Mouse (Mus musculus) MEL (cell line): ENCODE data around the gene Tsc22d3. TPM values are rescaled to one million over a fixed set of nuclear protein-coding genes. Genes with fewer than 3 reads are reported as not detected.
A peak's percentile ranks its signal among the peaks of the same experiment; 100 is the strongest.

Experiments used
- DNase-seq: peaks from one replicate; pipeline ENCODE4 v3.0.0; 2011; ENCODE audit warnings: low read depth, low spot score
- H3K27ac ChIP-seq: 2 replicates; pipeline ENCODE4 v1.5.1; 2012; ENCODE audit warnings: low read depth, mild to moderate bottlenecking, control low read depth, low read length, moderate library complexity; ENCODE audit not compliant: control insufficient read depth
- H3K27me3 ChIP-seq, 2 experiments: fragments of 150-350 bp in 1 of 2; sonication (generic) in 1 of 2; 2 replicates each; pipeline ENCODE4 v1.6.1; 2012; ENCODE audit warnings: low read length in 2 of 2, mild to moderate bottlenecking in 2 of 2, improper control_type of control experiment in 1 of 2, moderate library complexity in 1 of 2; ENCODE audit not compliant: insufficient read depth in 2 of 2, control insufficient read depth in 1 of 2
- H3K36me3 ChIP-seq, 2 experiments: 2 replicates each; pipeline ENCODE4 v1.6.1; 2012 to 2014; ENCODE audit warnings: low read length in 2 of 2, improper control_type of control experiment in 1 of 2, inconsistent platforms in 1 of 2, mild to moderate bottlenecking in 1 of 2; ENCODE audit not compliant: insufficient read depth in 2 of 2, control insufficient read depth in 1 of 2
- H3K4me1 ChIP-seq, 2 experiments: fragments of 150-350 bp in 1 of 2; sonication (generic) in 1 of 2; 2 replicates each; pipeline ENCODE4 v1.6.1; 2012; ENCODE audit warnings: low read length in 2 of 2, improper control_type of control experiment in 1 of 2, mild to moderate bottlenecking in 1 of 2; ENCODE audit not compliant: insufficient read depth in 2 of 2, control insufficient read depth in 1 of 2
- H3K4me3 ChIP-seq, 2 experiments: fragments of 150-350 bp in 1 of 2; sonication (generic) in 1 of 2; 2 replicates each; pipeline ENCODE4 v1.5.1; 2012; ENCODE audit warnings: low read depth in 2 of 2, low read length in 2 of 2, mild to moderate bottlenecking in 2 of 2, moderate library complexity in 2 of 2, control low read depth in 1 of 2, improper control_type of control experiment in 1 of 2; ENCODE audit not compliant: control insufficient read depth in 1 of 2, insufficient read depth in 1 of 2
- H3K79me2 ChIP-seq: 2 replicates; pipeline ENCODE4 v1.6.1; 2012; ENCODE audit warnings: mild to moderate bottlenecking, low read length, moderate library complexity; ENCODE audit not compliant: control insufficient read depth, poor library complexity, insufficient read depth
- H3K9ac ChIP-seq: 2 replicates; pipeline ENCODE4 v1.6.1; 2012; ENCODE audit warnings: low read depth, mild to moderate bottlenecking, control low read depth, low read length, moderate library complexity; ENCODE audit not compliant: control insufficient read depth, poor library complexity, severe bottlenecking
- H3K9me3 ChIP-seq: fragments of 150-350 bp; sonication (generic); replicated peaks from 2 replicates; pipeline ENCODE4 v1.6.1; 2012; ENCODE audit warnings: mild to moderate bottlenecking, low read length, improper control_type of control experiment, moderate library complexity; ENCODE audit not compliant: insufficient read depth
- CHD1 ChIP-seq: IDR thresholded peaks from 2 replicates; pipeline ENCODE4 v1.6.1; 2012; ENCODE audit warnings: low read depth, mild to moderate bottlenecking, inconsistent platforms, low read length, improper control_type of control experiment
- CTCF ChIP-seq, 3 experiments: IDR thresholded peaks in 2 of 3; conservative IDR thresholded peaks in 1 of 3; 2 replicates each; pipeline ENCODE4 v1.5.1; 2011 to 2012; ENCODE audit warnings: low read length in 3 of 3, low read depth in 2 of 3, mild to moderate bottlenecking in 2 of 3, improper control_type of control experiment in 1 of 3, inconsistent platforms in 1 of 3, mixed read lengths in 1 of 3, moderate library complexity in 1 of 3; ENCODE audit not compliant: control insufficient read depth in 1 of 3, insufficient read depth in 1 of 3, poor library complexity in 1 of 3, severe bottlenecking in 1 of 3
- E2F4 ChIP-seq: IDR thresholded peaks from 2 replicates; pipeline ENCODE4 v1.6.1; 2011; ENCODE audit warnings: low read depth, low read length, improper control_type of control experiment, borderline replicate concordance
- ELF1 ChIP-seq: IDR thresholded peaks from 2 replicates; pipeline ENCODE4 v1.6.1; 2014; ENCODE audit warnings: low read depth, mild to moderate bottlenecking, inconsistent platforms, low read length, improper control_type of control experiment, moderate library complexity
- EP300 ChIP-seq, 2 experiments: IDR thresholded peaks; 2 replicates each; pipeline ENCODE4 v1.6.1; 2011; ENCODE audit warnings: improper control_type of control experiment in 2 of 2, low read length in 2 of 2, low read depth in 1 of 2, mild to moderate bottlenecking in 1 of 2
- ETS1 ChIP-seq: IDR thresholded peaks from 2 replicates; pipeline ENCODE4 v1.6.1; 2012; ENCODE audit warnings: low read depth, mild to moderate bottlenecking, inconsistent platforms, low read length, improper control_type of control experiment, moderate library complexity
- GABPA ChIP-seq: IDR thresholded peaks from 2 replicates; pipeline ENCODE4 v1.6.1; 2012; ENCODE audit warnings: low read depth, mild to moderate bottlenecking, inconsistent platforms, low read length, improper control_type of control experiment, moderate library complexity
- GATA1 ChIP-seq: IDR thresholded peaks from 2 replicates; pipeline ENCODE4 v1.6.1; 2011; ENCODE audit warnings: low read depth, low read length, improper control_type of control experiment
- HCFC1 ChIP-seq: IDR thresholded peaks from 2 replicates; pipeline ENCODE4 v1.6.1; 2012; ENCODE audit warnings: low read depth, mild to moderate bottlenecking, inconsistent platforms, low read length, improper control_type of control experiment, moderate library complexity
- MAX ChIP-seq: IDR thresholded peaks from 2 replicates; pipeline ENCODE4 v1.6.1; 2011; ENCODE audit warnings: low read length, improper control_type of control experiment
- MEF2A ChIP-seq: IDR thresholded peaks from 2 replicates; pipeline ENCODE4 v1.6.1; 2014; ENCODE audit warnings: low read depth, mild to moderate bottlenecking, inconsistent platforms, low read length, improper control_type of control experiment; ENCODE audit not compliant: poor library complexity, insufficient replicate concordance, severe bottlenecking; ENCODE audit errors: extremely low read depth
- MXI1 ChIP-seq: IDR thresholded peaks from 2 replicates; pipeline ENCODE4 v1.6.1; 2011; ENCODE audit warnings: mild to moderate bottlenecking, low read depth, low read length, improper control_type of control experiment
- MYB ChIP-seq: IDR thresholded peaks from 2 replicates; pipeline ENCODE4 v1.6.1; 2011; ENCODE audit warnings: mild to moderate bottlenecking, low read depth, low read length, improper control_type of control experiment
- NRF1 ChIP-seq: IDR thresholded peaks from 2 replicates; pipeline ENCODE4 v1.6.1; 2014; ENCODE audit warnings: low read depth, mild to moderate bottlenecking, inconsistent platforms, low read length, improper control_type of control experiment, moderate library complexity; ENCODE audit not compliant: poor library complexity, insufficient read depth, severe bottlenecking
- POLR2A ChIP-seq, 2 experiments: IDR thresholded peaks; 2 replicates each; pipeline ENCODE4 v1.6.1; 2011 to 2012; ENCODE audit warnings: low read length in 2 of 2, mild to moderate bottlenecking in 2 of 2, control low read depth in 1 of 2, improper control_type of control experiment in 1 of 2, low read depth in 1 of 2, moderate library complexity in 1 of 2; ENCODE audit not compliant: control insufficient read depth in 1 of 2, insufficient read depth in 1 of 2, poor library complexity in 1 of 2
- POLR2AphosphoS2 ChIP-seq: IDR thresholded peaks from 2 replicates; pipeline ENCODE4 v1.6.1; 2011; ENCODE audit warnings: low read length, improper control_type of control experiment
- POLR2AphosphoS5 ChIP-seq: IDR thresholded peaks from 2 replicates; pipeline ENCODE4 v1.6.1; 2012; ENCODE audit warnings: low read depth, borderline replicate concordance, mild to moderate bottlenecking, inconsistent platforms, low read length, moderate library complexity, mixed read lengths
- RAD21 ChIP-seq: IDR thresholded peaks from 2 replicates; pipeline ENCODE4 v1.6.1; 2011; ENCODE audit warnings: mild to moderate bottlenecking, low read depth, low read length, improper control_type of control experiment
- RCOR1 ChIP-seq: IDR thresholded peaks from 2 replicates; pipeline ENCODE4 v1.6.1; 2012; ENCODE audit warnings: low read depth, mild to moderate bottlenecking, inconsistent platforms, low read length, improper control_type of control experiment
- SIN3A ChIP-seq: IDR thresholded peaks from 2 replicates; pipeline ENCODE4 v1.6.1; 2012; ENCODE audit warnings: low read length, improper control_type of control experiment, inconsistent platforms
- TAL1 ChIP-seq: IDR thresholded peaks from 2 replicates; pipeline ENCODE4 v1.6.1; 2012; ENCODE audit warnings: mild to moderate bottlenecking, inconsistent platforms, low read length, moderate library complexity, mixed read lengths
- TBP ChIP-seq: IDR thresholded peaks from 2 replicates; pipeline ENCODE4 v1.8.0; 2011; ENCODE audit warnings: low read depth, low read length, improper control_type of control experiment
- TCF12 ChIP-seq: IDR thresholded peaks from 2 replicates; pipeline ENCODE4 v1.6.1; 2014; ENCODE audit warnings: low read depth, mild to moderate bottlenecking, inconsistent platforms, low read length, improper control_type of control experiment, moderate library complexity
- USF2 ChIP-seq, 2 experiments: IDR thresholded peaks; 2 replicates each; pipeline ENCODE4 v1.6.1; 2011 to 2012; ENCODE audit warnings: improper control_type of control experiment in 2 of 2, low read length in 2 of 2, borderline replicate concordance in 1 of 2, inconsistent platforms in 1 of 2, low read depth in 1 of 2, mild to moderate bottlenecking in 1 of 2; ENCODE audit not compliant: insufficient read depth in 1 of 2
- ZKSCAN1 ChIP-seq: IDR thresholded peaks from 2 replicates; pipeline ENCODE4 v1.6.1; 2012; ENCODE audit warnings: low read depth, mild to moderate bottlenecking, inconsistent platforms, low read length, improper control_type of control experiment, moderate library complexity
- ZNF384 ChIP-seq: IDR thresholded peaks from 2 replicates; pipeline ENCODE4 v1.6.1; 2012; ENCODE audit warnings: low read depth, mild to moderate bottlenecking, inconsistent platforms, low read length, improper control_type of control experiment
- polyA plus RNA-seq, 2 experiments: library from polyadenylated mRNA; stranded (reverse) in 1 of 2; unstranded in 1 of 2; fragments of >175 nt in 1 of 2; fragments of >200 nt in 1 of 2; gene quantifications; 2 replicates each; pipeline versions ENCODE4 v1.2.1 to v1.2.4; 2012; ENCODE audit warnings: low replicate concordance in 2 of 2, low read depth in 1 of 2; ENCODE audit not compliant: insufficient read length in 2 of 2, insufficient read depth in 1 of 2, missing spikeins in 1 of 2
- total RNA-seq: library from RNA; depleted of rRNA; stranded (reverse); fragments of 300-350 nt; gene quantifications from 2 replicates; pipeline ENCODE4 v1.2.3, GENCODE M21; 2012

Gene Tsc22d3
- total and polyA plus RNA-seq, 3 experiments = 29.5 to 32.7 TPM; not detected in 1

DNA sequence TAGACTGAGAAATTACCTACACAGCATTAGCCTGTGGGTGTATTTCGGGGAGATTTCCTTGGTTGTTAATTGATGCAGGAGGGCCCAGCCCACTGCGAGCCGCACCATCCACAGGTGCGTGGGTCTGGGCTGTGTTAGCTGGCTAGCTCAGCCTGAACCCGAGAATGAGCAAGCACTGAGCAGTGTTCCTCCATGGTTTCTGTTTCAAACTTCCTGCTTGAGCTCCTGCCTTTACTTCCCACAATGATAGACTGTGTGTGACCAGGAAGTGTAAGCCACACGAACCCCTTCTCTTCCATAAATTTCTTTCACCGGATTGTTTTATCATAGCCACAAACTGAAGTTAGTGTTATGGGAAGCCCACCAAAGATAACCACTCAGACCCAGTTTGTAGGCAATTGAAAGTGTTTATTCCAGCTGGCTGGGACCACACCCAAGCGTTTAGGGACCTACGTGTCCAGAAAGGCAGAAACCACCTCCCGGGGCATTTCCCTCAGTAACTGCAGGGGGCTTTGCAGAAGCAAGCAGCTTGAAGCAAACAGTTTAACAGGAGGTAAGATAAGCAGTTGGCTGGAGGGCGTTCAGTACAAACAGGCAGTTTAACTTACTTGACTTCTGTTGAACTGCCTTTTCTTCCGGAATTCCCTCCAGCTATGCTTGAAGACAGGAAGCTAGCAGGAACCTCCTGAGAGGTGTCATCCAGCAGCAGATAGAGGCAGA, 24.6 kb upstream of the Tsc22d3 start (continued):
- TF ChIP-seq NRF1 = no peak
- TF ChIP-seq EP300 (IDR thresholded peaks at IDR 0.05; ENCODE audit: low read depth in 1 of 2, low read length in 2 of 2) = peak; percentile 77 to 90
- no peak for TF ChIP-seq POLR2AphosphoS2
- TF ChIP-seq CTCF (IDR thresholded peaks at IDR 0.05 in 2 of 3, conservative IDR thresholded peaks at IDR 0.05 in 1 of 3; ENCODE audit: control insufficient read depth in 1 of 3, insufficient read depth in 1 of 3, low read depth in 2 of 3, low read length in 3 of 3, poor library complexity in 1 of 3, severe bottlenecking in 1 of 3) = no peak
- TF ChIP-seq E2F4 = no peak
- TF ChIP-seq ELF1 = peak; percentile 55
- no peak for TF ChIP-seq MXI1
- no peak for TF ChIP-seq POLR2AphosphoS5
- TF ChIP-seq CHD1 = no peak
- 0 out of 2 replicates have a peak, but pooled peaks have one; percentile 16 for TF ChIP-seq HCFC1
- no peak for TF ChIP-seq ZKSCAN1
- TF ChIP-seq MYB = peak; percentile 100

DNA sequence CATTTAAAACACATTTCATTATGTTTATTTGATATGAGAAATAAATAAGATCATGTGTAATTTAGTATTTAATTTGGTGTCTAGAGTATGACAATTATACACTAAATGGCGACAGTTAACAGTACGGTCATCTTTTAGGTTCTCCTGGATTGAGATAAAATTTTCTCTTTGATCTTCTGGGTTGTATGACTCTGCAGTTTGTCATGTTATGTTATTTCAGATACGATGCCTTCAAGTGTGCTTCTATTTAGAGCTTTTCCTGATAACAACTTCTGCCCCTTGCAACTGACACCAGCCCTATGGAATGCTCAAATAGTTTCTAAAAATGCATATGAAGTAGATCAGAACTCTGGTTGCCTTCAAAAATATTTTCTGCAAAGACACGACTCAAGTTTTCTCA, 9.5 kb upstream of the Tsc22d3 start:
- Histone ChIP-seq H3K79me2 (no peaks in the 10 kb centered on the region), H3K4me1 (peaks cover 2 to 21% of the 10 kb centered on the region in 2 experiments; a peak in 2 of 4 replicates), H3K9ac (no peak overlapping the region), H3K27me3 (no peaks in the 10 kb centered on the region), H3K36me3 (peaks cover 0 to 20% of the 10 kb centered on the region in 2 experiments; a peak in 2 of 4 replicates), H3K9me3 (no peaks in the 10 kb centered on the region), H3K4me3 (no peak overlapping the region), H3K27ac (no peak overlapping the region)
- peak; percentile 29 for DNase-seq
- TF ChIP-seq MYB = 0 out of 2 replicates have a peak, but pooled peaks have one; percentile 26
- no peak for TF ChIP-seq USF2 (IDR thresholded peaks at IDR 0.05; ENCODE audit: borderline replicate concordance in 1 of 2, insufficient read depth in 1 of 2, low read depth in 1 of 2, low read length in 2 of 2)
- TF ChIP-seq MAX = no peak
- peak; percentile 76 for TF ChIP-seq ETS1
- TF ChIP-seq EP300 (IDR thresholded peaks at IDR 0.05; ENCODE audit: low read depth in 1 of 2, low read length in 2 of 2) = peak; percentile 64 to 65; a peak in 3 of 4 replicates
- TF ChIP-seq GABPA = peak; percentile 57; the same call in 1 of the 2 replicates
- peak; percentile 46 for TF ChIP-seq GATA1
- TF ChIP-seq MEF2A = peak; percentile 91; the same call in 1 of the 2 replicates
- no peak for TF ChIP-seq POLR2AphosphoS5
- no peak for TF ChIP-seq ZNF384
- no peak for TF ChIP-seq TAL1
- TF ChIP-seq POLR2A (IDR thresholded peaks at IDR 0.05; ENCODE audit: control insufficient read depth in 1 of 2, insufficient read depth in 1 of 2, low read depth in 1 of 2, low read length in 2 of 2, poor library complexity in 1 of 2) = no peak
- TF ChIP-seq TBP = no peak
- TF ChIP-seq RCOR1 = no peak
- TF ChIP-seq RAD21 = no peak
- TF ChIP-seq HCFC1 = no peak
- TF ChIP-seq TCF12 = peak; percentile 43
- TF ChIP-seq NRF1 = no peak
- 0 out of 2 replicates have a peak, but pooled peaks have one; percentile 22 for TF ChIP-seq SIN3A
